Mouse (Mus musculus): ENCODE data around the gene Gm6588. TPM values are rescaled to one million over a fixed set of nuclear protein-coding genes. Genes with fewer than 3 reads are reported as not detected.

The Gm6588 gene
- polyA plus RNA-seq, 1 experiment from 2014 or later = not detected

DNA sequence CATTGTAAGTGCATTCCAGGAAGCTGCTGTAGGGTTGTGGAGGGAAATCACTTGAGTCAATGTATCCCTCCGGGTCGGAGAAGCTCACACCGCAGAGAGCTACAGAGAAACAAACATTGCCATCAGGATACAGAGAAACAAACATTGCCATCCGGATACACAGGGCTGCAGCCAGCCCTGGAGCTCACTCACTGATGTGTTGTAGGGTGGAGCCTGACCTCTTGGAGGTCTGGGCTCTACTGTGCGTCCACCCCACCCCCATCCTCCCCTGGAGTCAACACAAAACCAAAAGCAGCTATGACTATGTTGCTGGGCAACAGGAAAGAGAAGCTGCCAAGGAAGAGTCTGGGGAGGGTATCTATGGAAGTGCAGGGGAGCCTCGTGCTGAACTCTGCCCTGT is 24.2 kb downstream of the Gm6588 start:
- H3K4me3 ChIP-seq = no peak overlapping the region
- no peak overlapping the region for H3K4me2 ChIP-seq
- H3K27me3 ChIP-seq = peaks cover 53% of the 10 kb centered on the region
- H3K27ac ChIP-seq = no peak overlapping the region
- WGBS = 39% methylated on average over 6 of the region's 6 CpGs
- H3K36me3 ChIP-seq = no peaks in the 10 kb centered on the region
- no peaks in the 10 kb centered on the region for H3K9me3 ChIP-seq (replicated peaks)
- no peak overlapping the region for H3K9ac ChIP-seq
- no peak for ATAC-seq (replicated peaks; ENCODE audit: insufficient number of reproducible peaks, insufficient read depth, low FRiP score, low read depth)
- H3K4me1 ChIP-seq (replicated peaks) = no peaks in the 10 kb centered on the region

DNA sequence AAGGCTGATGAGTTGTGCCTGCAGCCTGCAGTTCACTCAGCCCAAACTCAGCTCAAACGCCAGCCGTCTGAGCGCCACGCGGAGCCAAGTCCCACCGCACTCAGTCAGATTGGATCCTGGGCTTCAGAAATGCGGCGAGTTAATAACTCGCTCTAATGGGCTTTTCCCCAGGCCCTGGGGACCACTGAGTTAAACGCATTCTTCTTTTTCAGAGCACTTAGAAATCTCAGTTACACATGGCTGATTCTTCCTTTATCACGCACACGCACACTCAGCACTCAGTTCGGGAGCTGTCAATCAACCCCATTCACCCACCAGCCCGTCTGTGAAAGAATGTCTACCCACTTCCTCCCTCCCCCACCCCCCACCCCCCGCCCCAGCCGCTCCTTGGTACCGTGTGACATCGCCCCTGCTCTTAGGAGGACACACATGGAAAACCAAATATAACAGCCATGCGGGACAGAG is 32.8 kb downstream of the Gm6588 start:
- Histone ChIP-seq H3K4me2 (no peak overlapping the region), H3K27me3 (peaks cover 82% of the 10 kb centered on the region)
- ATAC-seq (replicated peaks; ENCODE audit: insufficient number of reproducible peaks, insufficient read depth, low FRiP score, low read depth) = no peak

DNA sequence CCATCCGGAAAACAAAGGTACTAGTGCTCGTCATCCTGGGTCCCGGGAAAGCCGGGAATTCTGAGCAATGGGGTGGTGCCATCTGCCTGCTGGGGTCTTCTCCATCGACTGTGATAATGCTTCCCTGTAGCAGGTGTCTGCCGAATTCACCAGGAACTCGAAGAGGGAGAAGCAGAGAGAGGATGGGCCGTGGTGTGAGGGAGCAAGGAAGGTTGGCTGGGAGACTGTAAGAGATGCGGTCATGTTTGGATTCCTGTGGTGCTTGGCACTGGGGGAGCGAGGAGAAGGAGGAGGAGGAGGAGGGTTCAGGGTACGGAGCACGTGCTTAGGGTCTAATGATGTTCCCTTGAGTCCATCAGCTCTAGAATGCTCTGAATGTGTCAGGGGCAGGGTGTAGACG is 33.3 kb downstream of the Gm6588 start:
- Histone ChIP-seq H3K27ac (no peak overlapping the region), H3K36me3 (no peaks in the 10 kb centered on the region), H3K9me3 (replicated peaks) (no peaks in the 10 kb centered on the region), H3K27me3 (peaks cover 80% of the 10 kb centered on the region), H3K4me3 (no peak overlapping the region), H3K4me1 (replicated peaks) (no peaks in the 10 kb centered on the region), H3K4me2 (no peak overlapping the region), H3K9ac (no peak overlapping the region)
- WGBS = 61% methylated on average over 13 of the region's 13 CpGs
- ATAC-seq (replicated peaks; ENCODE audit: insufficient number of reproducible peaks, insufficient read depth, low FRiP score, low read depth) = no peak

More for the DNA sequence above, 32.8 kb downstream of the Gm6588 start:
- Histone ChIP-seq H3K4me3 (no peak overlapping the region), H3K4me1 (replicated peaks) (no peaks in the 10 kb centered on the region), H3K36me3 (no peaks in the 10 kb centered on the region), H3K9ac (no peak overlapping the region), H3K9me3 (replicated peaks) (no peaks in the 10 kb centered on the region), H3K27ac (no peak overlapping the region)
- 27% methylated on average over 19 of the region's 19 CpGs for WGBS

DNA sequence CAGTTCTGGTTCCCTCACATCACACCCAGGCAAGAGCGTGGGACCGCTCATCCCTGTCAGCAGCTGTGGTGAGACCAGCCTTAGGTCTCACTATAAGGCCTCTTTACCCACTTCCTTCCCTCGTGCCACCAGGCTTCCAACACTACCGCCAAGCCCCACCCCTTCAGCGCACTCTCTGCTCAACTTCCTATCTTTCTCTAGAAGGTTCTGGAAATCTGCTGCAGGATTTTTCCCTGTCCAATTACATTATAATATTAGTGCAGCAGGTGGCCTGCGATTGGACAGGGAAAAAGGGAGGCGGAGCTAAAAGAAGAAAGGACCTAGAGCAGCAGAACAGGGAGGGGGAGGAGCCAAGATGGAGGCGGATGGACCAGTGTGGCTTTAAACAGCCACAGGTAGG is 33.8 kb downstream of the Gm6588 start:
- 72% methylated on average over 8 of the region's 8 CpGs for WGBS
- Histone ChIP-seq H3K27ac (no peak overlapping the region), H3K4me2 (no peak overlapping the region), H3K9ac (no peak overlapping the region), H3K4me1 (replicated peaks) (no peaks in the 10 kb centered on the region), H3K9me3 (replicated peaks) (no peaks in the 10 kb centered on the region), H3K27me3 (peaks cover 79% of the 10 kb centered on the region), H3K36me3 (no peaks in the 10 kb centered on the region), H3K4me3 (no peak overlapping the region)
- no peak for ATAC-seq (replicated peaks; ENCODE audit: insufficient number of reproducible peaks, insufficient read depth, low FRiP score, low read depth)

DNA sequence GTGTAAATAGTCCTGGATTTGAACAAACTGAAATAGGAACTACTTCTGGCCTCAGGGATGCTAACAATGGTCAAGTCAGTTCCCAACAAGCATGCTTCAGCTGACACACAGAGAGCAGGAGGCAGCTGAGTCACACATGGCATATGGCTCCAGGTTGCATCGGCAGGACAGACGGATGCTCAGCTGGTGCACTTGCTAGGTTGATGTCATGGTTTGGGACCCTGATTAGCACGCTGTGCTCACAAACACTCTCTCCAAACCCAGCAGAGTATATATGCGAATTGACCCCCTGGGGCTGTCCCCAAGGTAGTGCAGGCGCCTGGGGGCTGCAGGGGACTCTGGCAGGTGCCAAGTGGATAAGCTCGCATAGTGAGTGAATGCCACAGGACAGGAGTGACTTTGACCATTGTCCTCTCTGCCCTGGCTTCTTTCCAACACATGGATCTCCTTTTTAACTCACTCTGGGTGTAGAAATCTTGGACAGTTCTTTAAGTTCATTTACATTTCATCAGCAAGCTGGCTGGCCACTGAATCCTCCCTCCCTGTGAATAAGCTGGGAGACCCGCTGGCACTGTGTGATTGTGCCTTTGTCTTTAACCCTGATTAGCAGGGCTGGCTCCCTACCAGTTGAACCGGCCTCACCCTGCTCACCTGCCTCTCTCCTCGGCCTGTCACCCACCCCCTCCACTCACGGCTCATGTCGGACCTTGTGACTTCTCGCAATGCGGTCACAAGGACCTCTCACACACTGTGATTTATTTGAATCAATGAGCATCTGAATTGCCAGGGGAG is 35.9 kb downstream of the Gm6588 start:
- Histone ChIP-seq H3K27me3 (peaks cover 69% of the 10 kb centered on the region), H3K36me3 (no peaks in the 10 kb centered on the region)

DNA sequence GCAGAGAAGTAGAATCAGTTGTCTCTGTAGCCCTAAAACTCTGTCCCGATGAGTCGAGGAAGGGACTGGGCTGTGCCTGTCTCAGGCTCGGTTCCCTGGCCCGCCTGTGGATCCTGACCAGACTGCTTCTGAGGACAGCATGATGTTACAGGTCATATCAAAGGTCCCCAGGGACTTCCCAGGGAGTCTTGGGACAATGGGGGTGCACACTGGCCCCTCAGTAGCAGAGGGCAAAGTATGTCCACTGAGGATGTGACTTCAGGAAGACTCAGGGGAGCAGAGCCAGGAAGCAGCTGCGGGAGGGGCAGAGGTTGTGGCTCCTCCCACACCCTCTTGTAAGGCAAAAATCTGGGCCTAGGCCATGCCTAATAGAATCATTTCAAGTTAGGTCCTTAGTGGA is 37.2 kb downstream of the Gm6588 start:
- H3K36me3 ChIP-seq = no peaks in the 10 kb centered on the region
- H3K9me3 ChIP-seq (replicated peaks) = no peaks in the 10 kb centered on the region
- no peaks in the 10 kb centered on the region for H3K4me1 ChIP-seq (replicated peaks)
- WGBS = 50% methylated on average over 5 of the region's 5 CpGs
- H3K4me3 ChIP-seq = no peak overlapping the region
- H3K9ac ChIP-seq = no peak overlapping the region
- no peak overlapping the region for H3K27ac ChIP-seq
- no peak for ATAC-seq (replicated peaks; ENCODE audit: insufficient number of reproducible peaks, insufficient read depth, low FRiP score, low read depth)
- H3K27me3 ChIP-seq = peaks cover 58% of the 10 kb centered on the region
- H3K4me2 ChIP-seq = no peak overlapping the region

More for the DNA sequence above, 35.9 kb downstream of the Gm6588 start:
- ATAC-seq (replicated peaks; ENCODE audit: insufficient number of reproducible peaks, insufficient read depth, low FRiP score, low read depth) = no peak
- Histone ChIP-seq H3K27ac (no peak overlapping the region), H3K4me2 (no peak overlapping the region), H3K4me1 (replicated peaks) (no peaks in the 10 kb centered on the region), H3K9ac (no peak overlapping the region), H3K9me3 (replicated peaks) (no peaks in the 10 kb centered on the region), H3K4me3 (no peak overlapping the region)
- WGBS = 33% methylated on average over 13 of the region's 13 CpGs

DNA sequence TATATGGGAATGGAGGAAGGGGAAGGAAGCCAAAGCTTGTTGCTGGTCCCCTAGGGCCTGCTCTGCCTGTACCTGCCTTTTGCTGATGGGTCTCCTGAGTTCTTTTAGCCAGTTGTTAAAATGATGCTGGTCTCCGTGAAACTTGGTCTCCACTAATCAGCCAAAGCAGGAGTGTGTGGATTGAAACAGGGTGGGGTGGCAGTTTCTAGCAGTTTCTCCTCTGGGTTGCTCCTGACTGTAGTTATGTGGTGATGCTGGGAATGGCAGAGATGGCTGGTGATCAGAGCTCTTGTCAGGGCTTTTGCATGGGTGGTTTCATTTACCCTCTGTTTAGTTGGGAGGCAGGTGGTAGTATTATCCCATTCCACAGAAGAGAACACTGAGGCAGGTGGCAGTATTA is 38.3 kb downstream of the Gm6588 start:
- Histone ChIP-seq H3K4me2 (no peak overlapping the region), H3K36me3 (no peaks in the 10 kb centered on the region), H3K9ac (no peak overlapping the region), H3K4me1 (replicated peaks) (no peaks in the 10 kb centered on the region), H3K4me3 (no peak overlapping the region), H3K27me3 (peaks cover 56% of the 10 kb centered on the region), H3K27ac (no peak overlapping the region), H3K9me3 (replicated peaks) (no peaks in the 10 kb centered on the region)
- 87% methylated on average over 1 of the region's 1 CpGs for WGBS
- ATAC-seq (replicated peaks; ENCODE audit: insufficient number of reproducible peaks, insufficient read depth, low FRiP score, low read depth) = no peak

DNA sequence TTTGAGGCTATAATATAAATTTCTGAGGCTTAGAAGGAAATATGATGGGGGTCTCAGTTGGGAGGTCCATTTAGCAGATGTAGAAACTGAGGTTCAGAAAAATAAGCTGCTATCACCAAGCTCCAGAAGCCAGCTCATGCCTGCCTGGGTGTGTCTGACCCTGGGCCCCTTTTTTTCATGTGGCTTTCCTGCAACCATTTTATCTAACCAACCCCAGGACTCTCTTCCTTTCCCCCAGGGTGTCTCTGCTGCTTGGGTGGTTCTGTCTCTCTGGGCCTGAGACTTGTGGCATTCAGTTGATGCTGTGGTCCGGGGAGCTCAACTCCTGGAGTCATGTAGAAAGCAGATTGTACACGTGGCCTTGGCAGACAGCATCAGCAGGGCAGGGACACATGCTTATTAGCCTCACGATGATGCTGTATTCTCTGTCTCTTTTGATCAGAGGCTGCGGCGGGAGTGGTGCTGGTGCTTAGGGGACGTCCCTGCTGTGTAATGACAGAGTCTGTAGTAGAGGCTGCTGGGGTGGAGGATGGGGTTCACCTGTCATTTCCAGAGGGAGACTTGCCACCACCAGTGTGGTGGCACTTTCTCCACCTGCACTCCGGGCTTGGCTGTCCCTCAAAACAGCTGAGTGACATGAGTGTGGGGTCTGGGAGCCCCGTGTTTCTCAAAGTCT is 39.0 kb downstream of the Gm6588 start:
- 66% methylated on average over 8 of the region's 8 CpGs for WGBS
- H3K4me1 ChIP-seq (replicated peaks) = no peaks in the 10 kb centered on the region
- H3K9me3 ChIP-seq (replicated peaks) = no peaks in the 10 kb centered on the region
- H3K27me3 ChIP-seq = peaks cover 49% of the 10 kb centered on the region
- H3K4me2 ChIP-seq = no peak overlapping the region
- no peaks in the 10 kb centered on the region for H3K36me3 ChIP-seq
- no peak overlapping the region for H3K9ac ChIP-seq
- no peak overlapping the region for H3K27ac ChIP-seq
- H3K4me3 ChIP-seq = no peak overlapping the region
- no peak for ATAC-seq (replicated peaks; ENCODE audit: insufficient number of reproducible peaks, insufficient read depth, low FRiP score, low read depth)

DNA sequence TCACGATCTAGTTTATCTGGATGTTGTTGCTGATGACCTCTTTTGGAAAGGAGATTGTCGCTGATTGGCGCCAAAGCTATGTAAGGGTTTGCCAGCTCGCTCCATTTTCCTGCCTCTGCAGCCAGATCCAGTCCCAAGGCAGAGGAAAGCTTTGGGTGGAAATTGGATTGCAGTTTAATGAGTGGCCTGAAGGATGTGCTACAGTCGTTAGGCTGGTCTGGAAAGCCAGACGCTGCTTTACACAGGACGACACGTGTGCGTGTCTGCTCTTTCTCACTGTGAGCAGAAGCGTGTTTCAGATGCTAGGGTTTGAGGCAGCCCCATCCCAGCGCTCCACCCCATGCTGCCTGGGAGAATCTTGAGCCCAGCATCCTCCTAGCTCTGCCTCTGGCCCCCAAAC is 42.3 kb downstream of the Gm6588 start:
- Histone ChIP-seq H3K36me3 (no peaks in the 10 kb centered on the region), H3K27me3 (peaks cover 28% of the 10 kb centered on the region), H3K4me3 (no peak overlapping the region), H3K9ac (no peak overlapping the region), H3K27ac (no peak overlapping the region), H3K4me2 (no peak overlapping the region), H3K9me3 (replicated peaks) (no peaks in the 10 kb centered on the region), H3K4me1 (replicated peaks) (0 out of 2 replicates have a peak, but pooled peaks cover 4% of the 10 kb centered on the region)
- 54% methylated on average over 11 of the region's 11 CpGs for WGBS
- ATAC-seq (replicated peaks; ENCODE audit: insufficient number of reproducible peaks, insufficient read depth, low FRiP score, low read depth) = no peak

DNA sequence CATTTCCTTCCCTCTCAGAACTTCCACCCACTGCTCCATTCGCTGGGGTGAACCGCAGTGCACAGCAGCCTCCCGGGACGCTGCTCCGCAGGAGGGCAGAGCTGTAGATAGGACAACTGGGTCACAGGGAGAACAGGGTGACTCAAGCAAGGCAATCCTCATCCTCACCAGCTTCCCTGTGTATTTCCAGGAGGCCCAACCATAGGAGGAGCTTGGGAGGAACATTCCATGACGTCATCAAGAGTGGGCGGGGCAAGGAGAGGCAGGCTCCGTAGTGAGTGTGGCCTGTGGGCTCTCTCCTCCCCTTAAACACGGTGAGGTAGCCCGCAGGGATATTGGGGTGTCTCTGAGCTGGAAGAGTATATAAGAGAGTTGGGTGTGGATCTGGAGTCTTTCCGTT is 44.3 kb downstream of the Gm6588 start:
- Histone ChIP-seq H3K27me3 (peaks cover 33% of the 10 kb centered on the region; the same call in 1 of the 2 replicates), H3K9me3 (replicated peaks) (no peaks in the 10 kb centered on the region), H3K27ac (no peak overlapping the region), H3K4me1 (replicated peaks) (0 out of 2 replicates have a peak, but pooled peaks cover 4% of the 10 kb centered on the region), H3K4me3 (no peak overlapping the region), H3K9ac (no peak overlapping the region), H3K4me2 (no peak overlapping the region), H3K36me3 (no peaks in the 10 kb centered on the region)
- 31% methylated on average over 11 of the region's 11 CpGs for WGBS
- ATAC-seq (replicated peaks; ENCODE audit: insufficient number of reproducible peaks, insufficient read depth, low FRiP score, low read depth) = no peak

DNA sequence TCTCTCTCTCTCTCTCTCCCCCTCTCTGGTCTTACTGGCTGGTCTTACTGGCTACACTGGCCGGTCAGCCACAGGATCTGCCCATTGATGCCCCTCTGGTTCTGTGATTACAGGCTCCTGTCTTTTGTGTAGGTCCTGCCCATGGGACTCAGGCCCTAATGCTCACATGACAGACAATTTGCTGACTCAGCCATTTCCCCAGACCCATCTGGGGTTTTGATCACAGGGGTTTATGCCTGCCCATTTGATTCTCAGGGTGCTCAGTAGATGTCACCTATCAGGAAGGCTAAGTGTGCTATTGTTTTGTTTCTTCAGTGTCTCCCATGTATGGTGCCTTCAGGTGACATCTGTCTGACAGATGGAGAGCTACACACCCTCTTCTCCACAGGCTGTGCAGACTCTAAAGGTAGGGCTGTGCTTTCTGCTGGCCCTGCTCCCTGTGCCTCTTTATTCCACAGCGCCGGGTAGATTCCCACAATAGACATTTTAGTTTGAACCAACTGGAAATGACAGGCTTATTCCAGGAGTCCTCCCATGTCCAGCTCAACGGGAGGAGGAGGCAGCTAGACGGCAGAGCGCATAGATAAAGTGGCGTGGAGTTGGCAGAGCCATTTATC is 47.6 kb downstream of the Gm6588 start:
- H3K4me3 ChIP-seq = no peak overlapping the region
- ATAC-seq (replicated peaks; ENCODE audit: insufficient number of reproducible peaks, insufficient read depth, low FRiP score, low read depth) = no peak
- peaks cover 10% of the 10 kb centered on the region for H3K4me1 ChIP-seq (replicated peaks)
- 44% methylated on average over 7 of the region's 7 CpGs for WGBS
- no peak overlapping the region for H3K27ac ChIP-seq
- peaks cover 27% of the 10 kb centered on the region; the same call in 1 of the 2 replicates for H3K27me3 ChIP-seq
- H3K9ac ChIP-seq = no peak overlapping the region
- H3K36me3 ChIP-seq = no peaks in the 10 kb centered on the region
- no peaks in the 10 kb centered on the region for H3K9me3 ChIP-seq (replicated peaks)
- H3K4me2 ChIP-seq = no peak overlapping the region
